Mouse (Mus musculus) lung, postnatal 25 days (tissue): ENCODE measurements around the gene Sbsn.

Experiments used
- DNase-seq: peaks from one replicate; pipeline ENCODE4 v3.0.0; 2022; ENCODE audit warnings: low spot score

Sbsn gene

GRCm38 (mm10) chr7:30757001-30757400, 5.7 kb downstream of the Sbsn start:
- DNase-seq, result no peak

DNA sequence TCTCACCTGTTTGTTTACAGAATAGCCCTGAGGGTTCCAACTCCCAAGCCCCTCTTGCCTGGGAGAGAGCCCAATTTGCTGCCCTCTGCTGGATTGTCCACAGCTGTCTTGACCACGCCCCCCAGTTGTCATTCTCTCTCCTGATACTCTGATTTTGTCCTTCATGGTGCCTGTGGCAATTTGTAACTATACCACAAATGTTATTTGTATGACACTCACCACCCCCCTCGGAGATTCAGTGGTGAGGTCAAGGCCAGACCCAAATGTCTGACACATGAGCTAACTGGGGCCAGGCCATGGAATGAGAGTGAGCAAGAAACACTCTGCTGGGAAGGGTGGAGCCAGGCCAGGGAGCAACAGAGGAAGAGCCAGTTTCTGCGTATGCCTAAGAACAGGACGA, 7.6 kb downstream of the Sbsn start:
- no peak for DNase-seq

DNA sequence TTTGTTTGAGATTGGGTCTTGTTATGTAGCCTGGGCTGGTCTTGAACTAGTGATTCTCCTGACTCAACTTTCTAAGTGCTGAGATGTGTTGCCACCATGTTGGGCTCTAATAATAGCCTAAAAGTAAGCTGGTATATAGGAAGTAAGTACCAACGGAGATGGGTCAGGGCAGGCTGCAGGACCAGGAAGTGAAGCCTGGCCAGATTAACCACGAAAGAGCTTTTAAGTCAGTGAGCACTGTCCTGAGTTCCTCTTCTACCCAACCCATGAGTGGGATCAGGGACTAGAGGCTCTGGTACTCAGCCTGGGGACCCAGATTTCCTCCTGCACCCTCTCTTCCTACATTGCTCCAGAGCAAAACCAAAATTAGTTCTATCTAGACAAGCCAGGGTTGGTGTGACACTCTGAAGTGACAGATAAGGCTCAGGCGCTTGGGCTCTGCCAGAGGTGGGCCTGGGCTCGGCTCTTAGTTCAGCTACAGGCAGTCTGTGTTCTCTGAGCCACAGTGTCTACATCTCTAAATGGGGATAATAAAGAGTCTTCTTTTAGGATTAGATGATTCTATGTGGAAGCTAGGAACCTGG, 10.6 kb downstream of the Sbsn start:
- DNase-seq, result no peak

DNA sequence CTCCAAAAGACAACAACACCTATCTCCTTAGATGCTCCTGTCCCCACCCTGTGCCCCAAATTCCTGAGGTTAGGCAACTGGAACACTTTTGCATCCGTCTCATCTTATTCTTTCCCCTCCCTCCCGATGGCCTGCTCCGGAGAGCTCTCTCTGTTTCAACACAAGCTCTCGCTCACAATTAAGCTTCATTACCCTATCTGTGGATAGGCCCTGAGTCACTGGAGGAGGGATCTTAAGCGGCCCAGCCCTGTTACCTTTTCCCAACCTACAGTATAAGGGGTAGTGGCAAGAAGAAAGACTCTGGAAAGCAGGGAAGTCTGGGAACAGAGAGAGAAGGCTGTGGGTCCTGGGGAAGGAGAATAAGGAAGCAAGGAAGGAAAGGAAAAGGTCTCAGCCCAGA, 12.2 kb downstream of the Sbsn start, which contains the start of gene Dmkn:
Gene Dmkn (plus strand): TSS at position 301 of the 400 bp plus-strand sequence.
- no peak for DNase-seq

DNA sequence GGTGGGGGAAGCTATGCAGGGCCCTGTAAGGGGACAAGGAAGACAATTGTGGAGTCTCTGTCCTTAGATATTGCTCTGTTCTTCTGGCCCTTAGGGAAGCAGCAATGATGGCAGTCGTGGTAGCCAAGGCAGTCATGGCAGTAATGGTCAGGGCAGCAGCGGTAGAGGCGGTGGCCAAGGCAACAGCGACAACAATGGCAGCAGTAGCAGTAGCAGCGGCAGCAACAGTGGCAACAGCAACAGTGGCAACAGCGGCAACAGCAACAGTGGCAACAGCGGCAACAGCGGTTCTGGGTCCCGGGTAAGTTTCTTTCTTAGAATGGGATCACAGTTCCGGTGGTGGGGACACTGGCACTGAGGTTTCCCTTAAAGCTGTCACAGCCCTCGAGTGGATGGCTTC, 13.9 kb downstream of the Sbsn start:
- DNase-seq, result no peak

- no peak for DNase-seq
These were observed 15.1 kb downstream of the Sbsn start for GRCm38 (mm10) chr7:30766408-30766807.

GRCm38 (mm10) chr7:30769236-30769635, 18.0 kb downstream of the Sbsn start:
- DNase-seq, result no peak

- no peak for DNase-seq
These were observed 24.8 kb downstream of the Sbsn start for GRCm38 (mm10) chr7:30776104-30776503.

DNA sequence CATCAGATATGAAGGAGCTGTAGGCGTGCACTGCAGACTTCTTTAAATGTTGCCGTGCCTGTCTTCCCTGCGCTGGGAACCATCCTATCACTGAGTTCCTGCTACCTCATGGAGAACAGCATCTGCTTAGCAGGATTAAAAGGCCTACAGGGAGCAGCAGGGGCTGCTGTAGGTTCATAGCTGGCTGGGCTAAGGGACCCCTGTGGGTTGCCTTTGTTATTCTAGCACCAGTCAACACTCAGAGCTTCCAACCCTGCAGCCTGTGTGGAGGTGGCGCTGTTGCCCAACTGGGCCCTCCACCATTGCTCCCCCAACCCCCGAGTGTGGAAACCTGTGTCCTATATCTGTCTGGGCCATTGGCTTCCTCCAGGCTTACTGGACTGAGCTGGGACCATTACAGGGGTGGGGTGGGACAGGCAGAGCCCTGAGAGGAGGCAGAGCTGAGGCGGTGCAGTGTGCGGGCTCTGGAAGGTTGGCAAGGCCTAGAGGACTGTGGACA, 25.9 kb downstream of the Sbsn start:
- DNase-seq, result no peak

- no peak for DNase-seq
These were observed 26.6 kb downstream of the Sbsn start for GRCm38 (mm10) chr7:30777911-30778310.

DNA sequence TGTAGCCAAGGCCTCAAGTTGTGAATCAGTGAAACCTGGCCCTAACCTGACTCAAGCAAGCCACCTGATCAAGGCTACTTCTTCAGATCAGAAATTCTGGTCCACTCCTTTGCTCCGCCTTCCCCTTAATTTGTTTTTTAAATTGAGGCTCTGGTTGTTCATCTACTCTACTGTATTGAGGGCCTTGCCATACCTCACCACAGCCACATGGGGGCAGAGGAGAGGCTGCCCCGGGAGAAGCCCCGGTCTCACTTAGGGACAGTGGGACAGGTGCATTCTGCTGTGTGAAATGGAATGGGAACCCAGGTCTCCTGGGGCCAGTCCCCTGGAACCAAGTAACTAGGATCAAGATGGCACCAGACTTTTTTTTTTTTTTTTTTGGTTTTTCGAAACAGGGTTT, 30.5 kb downstream of the Sbsn start:
- DNase-seq, result no peak

- no peak for DNase-seq
These were observed 31.4 kb downstream of the Sbsn start for GRCm38 (mm10) chr7:30782658-30783057.

- DNase-seq, result peak; percentile 42
These were observed 33.9 kb downstream of the Sbsn start for GRCm38 (mm10) chr7:30785154-30785553.

DNA sequence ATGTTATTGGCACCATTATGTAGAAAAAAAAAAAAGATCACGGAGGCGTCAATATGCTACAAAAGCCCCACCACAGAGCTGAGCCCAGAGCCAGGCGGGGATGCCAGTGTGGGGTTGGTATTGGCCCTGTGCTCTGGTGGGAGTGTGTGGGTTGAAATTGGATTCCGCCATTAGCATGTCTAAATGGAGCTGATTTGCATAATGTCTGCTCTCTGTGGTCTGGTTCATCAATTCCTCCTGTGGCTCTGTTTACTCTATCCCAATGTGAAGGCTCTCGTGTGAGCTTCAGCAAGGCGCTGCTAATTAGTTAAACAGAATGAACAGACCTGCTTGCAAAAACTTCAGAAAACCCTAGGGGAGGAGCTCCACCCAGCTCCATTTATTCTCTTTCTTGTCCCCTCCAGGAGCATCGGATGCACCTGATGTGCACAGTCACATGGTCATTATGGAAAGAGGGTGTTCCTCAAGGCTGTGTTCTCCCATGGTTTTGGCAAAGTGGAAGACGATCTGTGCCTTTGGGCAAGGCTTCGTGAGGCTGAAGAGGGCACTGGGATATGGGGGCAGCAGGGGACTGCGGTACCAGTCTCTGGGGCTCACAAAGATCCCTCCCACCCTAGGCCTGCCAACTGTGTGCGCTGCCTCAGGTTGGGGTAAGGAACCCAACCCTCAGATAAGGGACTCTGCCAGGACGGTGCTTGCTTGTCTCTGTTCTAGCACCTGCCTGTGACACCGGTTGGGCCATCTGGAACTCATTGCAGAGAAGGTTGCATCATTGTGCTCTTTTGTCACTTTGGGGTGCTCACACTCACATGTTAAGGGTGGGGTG, 34.7 kb downstream of the Sbsn start:
- no peak for DNase-seq

DNA sequence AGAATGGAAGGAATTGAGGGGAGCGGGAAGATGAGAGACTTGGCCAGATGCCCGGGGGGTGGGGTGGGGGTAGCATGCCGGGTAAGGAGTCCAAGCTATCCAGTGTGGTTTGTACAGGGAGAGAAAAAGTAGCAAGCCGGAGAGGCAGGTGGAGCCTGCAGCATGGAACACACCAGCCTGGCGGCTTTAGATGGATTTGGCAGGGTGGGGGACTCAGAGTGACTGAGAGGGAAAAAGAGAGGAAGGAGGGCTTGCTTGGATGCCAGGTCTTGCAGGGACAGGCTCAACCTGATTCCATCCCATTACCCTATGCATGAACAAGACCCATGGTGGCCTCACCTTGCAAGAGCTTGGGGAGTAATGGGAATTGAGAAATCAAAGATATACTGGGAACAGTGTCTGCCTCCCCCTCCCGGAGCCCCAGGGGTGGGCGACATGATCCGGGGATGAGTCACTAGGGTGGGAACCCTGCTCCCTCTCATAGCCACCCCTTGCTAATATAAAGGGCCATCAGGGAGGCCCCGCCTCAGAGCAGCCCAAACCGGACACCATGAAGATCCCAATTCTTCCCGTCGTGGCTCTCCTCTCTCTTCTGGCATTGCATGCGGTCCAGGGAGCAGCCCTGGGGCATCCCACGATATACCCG, 36.2 kb downstream of the Sbsn start, which contains the start of gene Krtdap:
Gene Krtdap (plus strand): TSS at position 520 of the 646 bp plus-strand sequence.
- no peak for DNase-seq

- no peak for DNase-seq
These were observed 38.9 kb downstream of the Sbsn start for GRCm38 (mm10) chr7:30790141-30790540.

- no peak for DNase-seq
These were observed 40.6 kb downstream of the Sbsn start for GRCm38 (mm10) chr7:30791921-30792320.

- no peak for DNase-seq
These were observed 43.6 kb downstream of the Sbsn start for GRCm38 (mm10) chr7:30794921-30795320.

DNA sequence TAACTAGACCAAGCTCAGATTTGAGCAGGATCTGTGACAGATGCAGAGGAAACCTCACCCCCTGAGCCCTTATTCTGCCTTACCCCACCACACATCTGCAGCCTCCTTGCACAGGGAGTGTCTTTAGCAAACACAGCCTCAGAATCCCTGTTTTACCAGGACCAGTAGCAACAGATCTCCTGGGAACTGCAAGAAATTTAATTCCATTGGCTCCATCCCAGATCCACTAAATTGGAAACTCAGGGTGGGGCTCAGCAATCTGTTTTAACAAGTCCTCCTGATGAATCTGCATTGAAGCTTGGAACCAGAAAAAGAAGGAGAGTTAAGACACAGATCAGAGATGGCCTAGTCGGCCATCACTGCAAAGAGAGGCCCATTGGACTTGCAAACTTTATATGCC, 45.5 kb downstream of the Sbsn start:
- no peak for DNase-seq

GRCm38 (mm10) chr7:30800653-30801052, 49.4 kb downstream of the Sbsn start:
- DNase-seq, result no peak

- no peak for DNase-seq
These were observed 52.0 kb downstream of the Sbsn start for GRCm38 (mm10) chr7:30803256-30803655.

DNA sequence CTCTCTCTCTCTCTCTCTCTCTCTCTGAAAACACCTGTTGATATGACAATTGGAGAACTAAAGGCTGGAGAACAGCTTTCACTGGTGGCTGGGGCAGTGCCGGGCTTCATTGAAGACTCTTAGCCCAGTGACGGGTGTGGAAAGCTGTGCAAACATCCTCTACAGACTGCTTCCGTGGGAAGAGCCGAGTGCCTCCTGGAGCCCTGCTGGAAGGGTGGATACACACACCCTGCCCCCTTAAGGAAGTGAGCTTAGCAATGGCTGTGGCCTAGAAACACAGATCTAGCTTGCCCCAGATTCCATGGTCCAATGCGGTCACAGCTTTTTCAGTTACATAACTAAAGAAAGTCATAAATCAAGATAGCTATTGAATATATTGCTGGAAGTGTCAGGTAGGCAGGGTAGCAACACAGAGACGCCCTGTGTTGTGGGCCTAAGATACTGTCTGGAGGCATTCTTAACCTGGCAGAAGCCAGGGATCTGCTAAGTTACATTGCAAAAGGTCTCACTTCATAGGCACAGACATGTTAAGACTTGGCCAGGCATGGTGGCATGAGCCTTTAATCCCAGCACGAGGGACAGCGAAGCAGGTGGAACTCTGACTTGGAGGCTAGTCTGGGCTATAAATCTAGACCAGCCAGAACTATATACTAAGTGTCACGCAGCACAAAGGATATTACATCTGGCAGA, 52.9 kb downstream of the Sbsn start:
- peak; percentile 59 for DNase-seq
